Mouse (Mus musculus) embryonic facial prominence, embryonic 12.5 days (tissue): ENCODE measurements around the gene Lrmp. TPM values are rescaled to one million over a fixed set of nuclear protein-coding genes. Genes with fewer than 3 reads are reported as not detected.
"Not testable (repeated sequence)": the region's sequence is repeated elsewhere in the genome, so short reads cannot be mapped to it uniquely, and the experiment has no call there.

ENCODE experiments used
- ATAC-seq: fragments of 200-750 bp; cut with Nextera tagmentation; 2 replicates; pipeline ENCODE4 v1.8.0; 2017; ENCODE audit not compliant: insufficient number of reproducible peaks, insufficient read depth, low FRiP score, low TSS enrichment
- H3K27ac ChIP-seq: fragments of 300-500 bp; sonication (generic); 2 replicates; pipeline ENCODE4 v1.5.1; 2016; ENCODE audit warnings: mild to moderate bottlenecking
- H3K27me3 ChIP-seq: fragments of 300-500 bp; sonication (generic); 2 replicates; pipeline ENCODE4 v1.6.1; 2016; ENCODE audit warnings: mild to moderate bottlenecking, moderate library complexity
- H3K36me3 ChIP-seq: fragments of 300-500 bp; sonication (generic); 2 replicates; pipeline ENCODE4 v1.6.1; 2016; ENCODE audit warnings: mild to moderate bottlenecking
- H3K4me1 ChIP-seq: fragments of 300-500 bp; sonication (generic); 2 replicates; pipeline ENCODE4 v1.6.1; 2016
- H3K4me2 ChIP-seq: fragments of 300-500 bp; sonication (generic); replicated peaks from 2 replicates; pipeline ENCODE4 v1.6.1; 2016; ENCODE audit warnings: mild to moderate bottlenecking, moderate library complexity
- H3K4me3 ChIP-seq: fragments of 300-500 bp; sonication (generic); 2 replicates; pipeline ENCODE4 v1.5.1; 2016; ENCODE audit warnings: mild to moderate bottlenecking
- H3K9ac ChIP-seq: fragments of 300-500 bp; sonication (generic); 2 replicates; pipeline ENCODE4 v1.6.1; 2016; ENCODE audit warnings: mild to moderate bottlenecking, moderate library complexity
- H3K9me3 ChIP-seq: fragments of 300-500 bp; sonication (generic); 2 replicates; pipeline ENCODE4 v1.6.1; 2016; ENCODE audit warnings: mild to moderate bottlenecking, moderate library complexity
- WGBS: fragments of 180-500 bp; shearing (Covaris S2); methylation state at CpG from one replicate; pipeline ENCODE4 v1.1.7; 2016; 5-methylcytosine and 5-hydroxymethylcytosine counted together
- polyA plus RNA-seq: library from polyadenylated mRNA; unstranded; fragments of >200 nt; fragmentation: Nextera tagmentation; extraction: Ambion mirVana; gene quantifications from 2 replicates; pipeline ENCODE4 v1.2.1, GENCODE M21; 2016

The Lrmp gene
- polyA plus RNA-seq, 1 experiment from 2014 or later, result 3.0 TPM

DNA sequence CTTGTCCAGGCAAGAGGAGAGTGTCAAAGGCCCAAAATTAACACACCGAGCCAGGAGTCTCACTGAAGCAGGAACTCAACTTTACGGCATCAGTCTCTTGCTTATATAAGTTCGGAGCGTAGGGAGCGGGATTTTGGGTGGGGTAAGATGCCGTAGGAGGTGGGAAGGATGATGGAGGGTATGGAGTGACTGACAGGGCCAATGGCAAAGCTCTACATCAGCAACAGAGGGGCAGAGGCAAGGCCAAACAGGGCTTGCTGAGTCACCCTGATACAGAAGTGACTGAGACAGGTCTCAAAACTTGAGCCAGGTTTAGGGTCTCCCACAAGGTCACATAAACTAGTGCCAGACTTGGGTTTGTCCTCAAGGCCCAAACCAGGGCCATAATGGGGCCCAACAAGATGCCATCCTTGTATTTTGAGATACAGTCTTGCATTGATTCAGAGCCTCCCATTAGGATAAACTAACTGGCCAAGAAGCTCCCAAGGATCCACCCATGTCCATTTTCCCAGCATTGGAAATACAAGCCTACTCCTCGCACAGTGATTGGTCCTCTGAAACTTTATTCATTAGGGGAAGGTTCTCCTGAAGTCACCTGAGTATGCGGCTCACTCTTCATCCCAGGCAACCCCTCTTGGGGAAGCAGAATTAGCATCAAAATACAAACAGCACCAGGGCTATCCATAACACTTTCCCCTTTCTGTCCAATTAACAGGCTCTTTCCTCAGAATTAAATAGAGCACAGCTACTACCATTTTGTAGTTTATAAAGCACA is 30.9 kb upstream of the Lrmp start:
- Histone ChIP-seq H3K4me3 (no peak overlapping the region), H3K9me3 (no peaks in the 10 kb centered on the region), H3K27me3 (no peaks in the 10 kb centered on the region), H3K27ac (no peak overlapping the region), H3K36me3 (no peaks in the 10 kb centered on the region), H3K9ac (no peak overlapping the region), H3K4me2 (no peak overlapping the region), H3K4me1 (no peaks in the 10 kb centered on the region)
- WGBS, result 88% methylated on average over 8 of the region's 8 CpGs
- ATAC-seq, result no peak

DNA sequence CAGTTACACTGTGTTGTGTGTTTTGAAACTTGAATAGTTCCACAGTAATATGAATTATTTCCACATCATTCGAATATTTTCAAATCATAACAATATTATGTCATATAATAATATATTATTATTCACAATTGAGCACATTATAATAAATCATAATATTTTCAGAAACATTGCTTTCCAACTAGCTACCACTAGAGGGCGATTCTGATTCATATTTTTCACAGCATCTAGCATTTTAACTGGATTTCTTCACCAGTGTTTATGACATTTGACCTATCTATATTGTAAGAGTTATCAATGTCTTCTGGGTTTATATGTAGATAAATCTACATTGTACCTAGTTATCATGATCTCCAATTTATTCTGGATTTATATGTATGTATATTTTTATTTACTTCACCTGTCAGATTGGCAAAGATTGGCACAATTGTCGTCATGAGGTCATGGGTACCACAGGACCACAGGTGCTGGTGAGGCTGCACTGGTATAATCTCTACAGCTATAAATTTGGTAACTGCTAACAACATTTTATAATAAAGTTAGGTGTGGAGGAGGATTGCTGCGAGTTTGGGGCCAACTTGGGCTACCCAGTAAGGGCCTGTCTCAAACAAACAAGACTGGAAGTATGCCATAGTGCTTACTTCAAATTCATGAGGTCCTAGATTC is 26.9 kb upstream of the Lrmp start:
- no peak overlapping the region for H3K27ac ChIP-seq
- no peak overlapping the region for H3K4me3 ChIP-seq
- no peaks in the 10 kb centered on the region for H3K9me3 ChIP-seq
- no peaks in the 10 kb centered on the region for H3K4me1 ChIP-seq
- no peak overlapping the region for H3K9ac ChIP-seq
- no peak for ATAC-seq
- no peaks in the 10 kb centered on the region for H3K27me3 ChIP-seq
- 46% methylated on average over 4 of the region's 4 CpGs for WGBS
- H3K4me2 ChIP-seq, result no peak overlapping the region
- H3K36me3 ChIP-seq, result no peaks in the 10 kb centered on the region

DNA sequence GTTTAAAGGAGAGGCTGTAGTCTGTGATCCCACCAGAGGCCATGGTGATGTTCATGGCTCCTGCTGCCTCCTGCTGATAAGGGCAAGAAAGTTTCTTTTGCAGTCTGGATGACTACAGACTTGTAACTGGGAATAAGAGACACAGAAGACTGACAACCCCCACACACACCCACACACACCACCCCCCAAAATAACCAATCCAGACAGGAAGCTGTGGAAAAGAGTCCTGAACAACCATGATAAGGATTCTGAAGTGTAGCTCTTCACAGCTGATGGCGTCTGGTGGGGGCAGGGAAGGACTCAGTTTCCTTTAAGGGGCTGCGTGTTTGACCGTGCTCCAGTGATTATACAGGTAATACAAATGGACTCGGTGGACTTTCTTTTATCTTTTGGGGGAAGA is 26.1 kb upstream of the Lrmp start:
- WGBS, result 80% methylated on average over 4 of the region's 4 CpGs

DNA sequence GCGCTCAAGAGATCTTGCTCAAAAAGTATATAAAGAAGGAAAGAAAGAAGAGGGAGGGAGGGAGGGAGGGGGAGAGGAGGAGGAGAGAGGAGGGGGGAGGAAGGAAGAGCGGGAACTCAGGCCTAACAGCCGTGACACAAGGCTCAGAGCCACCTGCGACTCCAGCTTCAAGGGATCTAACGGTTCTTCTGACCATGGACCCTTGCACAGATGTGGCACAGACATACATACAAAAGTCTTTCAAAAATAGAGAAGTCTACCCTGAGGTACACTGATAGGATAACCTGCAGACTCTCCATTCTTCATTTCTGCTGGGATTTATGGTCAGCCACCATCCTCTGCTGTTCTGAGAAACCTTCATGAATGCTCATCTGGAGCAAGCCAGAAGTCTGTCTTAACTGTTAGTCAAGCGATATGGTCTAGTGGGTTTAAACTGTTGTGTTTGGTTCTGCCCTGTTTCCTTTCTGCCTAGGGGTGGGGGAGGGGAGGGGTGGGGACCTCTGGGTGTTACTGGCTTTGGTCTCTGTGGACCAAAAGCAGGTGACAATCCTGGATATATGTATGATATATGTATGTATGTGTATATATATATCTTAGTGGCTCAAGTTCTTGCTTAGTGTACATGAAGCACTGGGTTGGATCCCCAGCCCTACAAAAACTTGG is 25.1 kb upstream of the Lrmp start:
- Histone ChIP-seq H3K27ac (no peak overlapping the region), H3K4me3 (no peak overlapping the region), H3K36me3 (no peaks in the 10 kb centered on the region), H3K4me2 (no peak overlapping the region), H3K9me3 (no peaks in the 10 kb centered on the region), H3K27me3 (no peaks in the 10 kb centered on the region), H3K4me1 (no peaks in the 10 kb centered on the region), H3K9ac (no peak overlapping the region)
- no peak for ATAC-seq
- WGBS, result 64% methylated on average over 6 of the region's 6 CpGs

More for the DNA sequence above, 26.1 kb upstream of the Lrmp start:
- no peaks in the 10 kb centered on the region for H3K36me3 ChIP-seq
- no peak overlapping the region for H3K27ac ChIP-seq
- ATAC-seq, result no peak
- no peaks in the 10 kb centered on the region for H3K27me3 ChIP-seq
- no peaks in the 10 kb centered on the region for H3K9me3 ChIP-seq
- H3K9ac ChIP-seq, result no peak overlapping the region
- H3K4me3 ChIP-seq, result no peak overlapping the region
- no peaks in the 10 kb centered on the region for H3K4me1 ChIP-seq
- no peak overlapping the region for H3K4me2 ChIP-seq

DNA sequence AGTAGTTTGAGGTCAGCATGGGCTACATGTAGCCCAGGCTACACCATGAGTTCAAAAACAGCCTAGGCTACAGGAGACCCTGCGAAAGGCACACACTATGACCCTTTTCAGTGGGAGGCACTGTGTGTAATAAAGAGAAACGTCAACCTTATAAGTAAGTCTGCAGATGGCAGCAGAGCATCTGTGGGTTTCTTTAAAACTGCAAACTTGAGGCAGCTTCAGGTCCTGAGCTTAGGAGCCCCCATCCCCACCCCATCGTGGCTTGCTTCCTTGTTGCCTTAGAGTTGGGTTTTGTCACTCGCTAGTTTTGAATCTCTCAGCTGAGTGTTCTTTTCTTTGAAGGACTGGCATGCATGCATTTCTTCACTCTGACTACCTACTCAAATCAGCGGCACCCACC is 24.5 kb upstream of the Lrmp start:
- Histone ChIP-seq H3K27me3 (no peaks in the 10 kb centered on the region), H3K36me3 (no peaks in the 10 kb centered on the region), H3K9me3 (no peaks in the 10 kb centered on the region), H3K9ac (no peak overlapping the region), H3K4me2 (no peak overlapping the region), H3K4me1 (no peaks in the 10 kb centered on the region), H3K4me3 (no peak overlapping the region), H3K27ac (no peak overlapping the region)
- no peak for ATAC-seq
- 67% methylated on average over 5 of the region's 5 CpGs for WGBS

DNA sequence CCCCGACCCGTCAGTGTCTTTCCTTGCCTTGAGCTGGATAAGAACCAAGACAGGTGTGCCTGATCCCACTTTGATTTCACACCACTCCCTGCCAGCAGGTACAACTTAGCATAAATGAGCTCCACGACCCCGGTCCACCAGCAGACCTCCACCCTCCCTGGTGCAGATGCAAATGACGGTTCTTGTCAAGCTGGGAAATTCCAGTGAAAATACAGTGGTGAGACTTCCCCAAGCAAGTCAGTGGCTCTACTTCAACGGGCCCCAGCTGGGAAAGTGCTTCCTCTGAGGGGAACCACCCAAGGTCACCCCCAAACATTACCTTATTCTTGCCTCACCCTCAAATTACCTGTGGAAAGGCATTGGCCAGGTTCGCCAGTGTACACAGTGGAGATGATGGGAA is 23.5 kb upstream of the Lrmp start:
- H3K9me3 ChIP-seq, result no peaks in the 10 kb centered on the region
- no peak overlapping the region for H3K4me3 ChIP-seq
- no peak overlapping the region for H3K9ac ChIP-seq
- no peak overlapping the region for H3K4me2 ChIP-seq
- H3K4me1 ChIP-seq, result no peaks in the 10 kb centered on the region
- H3K27ac ChIP-seq, result no peak overlapping the region
- no peaks in the 10 kb centered on the region for H3K27me3 ChIP-seq
- H3K36me3 ChIP-seq, result no peaks in the 10 kb centered on the region
- 83% methylated on average over 7 of the region's 7 CpGs for WGBS
- ATAC-seq, result no peak

DNA sequence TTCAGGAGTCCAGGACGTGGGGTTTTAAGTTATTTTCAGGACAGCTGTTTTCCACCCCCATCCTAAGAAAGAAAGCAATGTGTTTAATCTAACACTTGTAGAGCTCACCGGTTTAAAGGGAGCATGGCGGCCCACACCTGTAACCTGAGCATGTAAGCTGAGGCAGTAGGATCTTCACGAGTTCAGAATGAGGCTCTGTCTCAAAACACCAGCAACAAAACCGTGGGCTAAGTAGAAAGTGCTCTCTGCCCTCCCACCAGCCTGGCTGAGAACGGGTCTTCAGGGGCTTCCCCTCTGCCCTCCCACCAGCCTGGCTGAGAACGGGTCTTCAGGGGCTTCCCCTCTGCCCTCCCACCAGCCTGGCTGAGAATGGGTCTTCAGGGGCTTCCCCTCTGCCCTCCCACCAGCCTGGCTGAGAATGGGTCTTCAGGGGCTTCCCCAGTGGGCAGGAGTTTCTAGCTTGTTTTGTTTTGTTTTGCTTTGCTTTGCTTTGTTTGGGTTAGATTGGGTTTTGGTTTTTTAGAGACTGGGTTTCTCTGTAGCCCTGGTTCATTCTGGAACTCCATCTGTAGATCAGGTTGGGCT is 22.3 kb upstream of the Lrmp start:
- not testable (repeated sequence) for H3K9me3 ChIP-seq, H3K27me3 ChIP-seq, H3K9ac ChIP-seq, H3K4me2 ChIP-seq, H3K4me3 ChIP-seq, H3K36me3 ChIP-seq, H3K27ac ChIP-seq, ATAC-seq, H3K4me1 ChIP-seq
- 53% methylated on average over 7 of the region's 7 CpGs for WGBS

DNA sequence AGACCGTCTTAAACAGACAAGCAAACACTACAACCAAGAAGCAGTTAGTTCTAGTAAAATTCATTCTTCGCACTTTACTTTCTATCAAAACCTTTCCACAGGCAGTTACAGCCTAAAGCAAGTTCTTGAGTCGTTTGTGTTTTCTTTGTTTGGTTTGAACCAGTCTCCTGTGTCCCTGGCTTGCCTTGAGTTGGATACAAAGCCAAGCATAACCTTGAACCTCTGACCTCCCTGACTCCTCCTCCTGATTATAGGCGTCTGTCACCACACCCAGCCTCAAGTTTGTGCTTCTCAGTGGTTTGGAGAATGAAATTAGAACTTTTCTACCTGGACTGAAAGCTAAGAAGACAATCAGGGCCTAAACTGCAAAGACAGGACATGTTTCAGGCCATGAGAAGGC is 21.0 kb upstream of the Lrmp start:
- Histone ChIP-seq H3K9me3 (no peaks in the 10 kb centered on the region), H3K4me2 (no peak overlapping the region), H3K27me3 (no peaks in the 10 kb centered on the region), H3K27ac (no peak overlapping the region), H3K4me1 (no peaks in the 10 kb centered on the region), H3K36me3 (no peaks in the 10 kb centered on the region), H3K4me3 (no peak overlapping the region), H3K9ac (no peak overlapping the region)
- ATAC-seq, result no peak
- WGBS, result 76% methylated on average over 4 of the region's 4 CpGs

DNA sequence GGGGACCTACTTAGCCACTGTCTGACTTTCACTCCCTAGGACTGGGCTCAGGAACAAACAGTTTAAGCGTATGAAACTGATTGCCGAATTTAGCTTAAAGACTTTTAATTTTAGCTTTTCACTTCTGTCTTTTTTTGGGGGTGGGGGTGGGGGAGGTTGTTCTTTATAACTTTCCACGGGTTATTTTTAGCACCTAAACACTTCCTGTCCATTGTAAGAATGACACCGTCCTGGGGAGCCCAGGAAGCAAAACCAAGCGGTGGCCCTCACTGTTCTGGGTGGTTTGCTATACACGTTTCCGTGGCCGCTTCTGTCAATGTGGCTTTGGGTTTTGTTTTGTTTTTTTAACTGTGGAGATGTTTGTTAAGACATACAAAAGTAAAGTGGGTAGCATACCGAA is 14.5 kb upstream of the Lrmp start:
- WGBS, result 61% methylated on average over 9 of the region's 9 CpGs
- Histone ChIP-seq H3K4me1 (no peaks in the 10 kb centered on the region), H3K4me3 (no peak overlapping the region), H3K27me3 (no peaks in the 10 kb centered on the region), H3K36me3 (no peaks in the 10 kb centered on the region), H3K4me2 (no peak overlapping the region), H3K9ac (no peak overlapping the region), H3K27ac (no peak overlapping the region), H3K9me3 (no peaks in the 10 kb centered on the region)
- no peak for ATAC-seq

DNA sequence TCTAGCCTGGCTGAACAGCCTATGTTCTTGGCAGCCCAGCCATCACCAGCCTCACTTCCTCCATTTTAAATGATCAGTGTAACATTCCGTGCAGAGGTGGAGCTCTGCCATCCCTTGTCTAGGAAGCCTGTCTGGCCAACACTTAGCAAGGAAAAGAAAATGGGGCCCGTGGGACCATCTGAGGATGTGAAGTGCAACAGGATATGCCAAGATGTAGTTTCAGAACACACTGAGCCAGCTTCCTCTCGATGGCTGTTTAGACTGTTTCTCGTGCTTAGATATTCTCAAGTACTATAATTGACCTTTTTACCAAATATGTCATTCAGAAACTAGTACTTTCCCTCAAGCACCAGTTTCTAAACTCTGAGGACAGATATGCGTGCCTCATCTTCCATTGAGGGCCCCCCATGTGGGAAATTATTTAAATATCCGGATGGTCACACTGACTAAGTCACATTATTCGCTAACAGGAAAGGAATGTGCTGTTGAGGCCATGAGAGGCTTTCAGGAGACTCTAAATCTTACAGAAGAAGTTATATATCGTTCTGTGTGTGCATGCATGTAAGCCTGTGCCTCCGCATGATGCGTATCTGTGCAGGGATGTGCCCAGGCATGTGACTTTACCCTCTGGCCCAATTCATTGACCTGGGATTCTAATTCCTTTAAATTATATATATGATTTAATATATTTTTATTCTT is 11.1 kb upstream of the Lrmp start:
- Histone ChIP-seq H3K4me1 (no peaks in the 10 kb centered on the region), H3K36me3 (no peaks in the 10 kb centered on the region), H3K4me2 (no peak overlapping the region), H3K27me3 (no peaks in the 10 kb centered on the region), H3K27ac (no peak overlapping the region), H3K9ac (no peak overlapping the region), H3K9me3 (no peaks in the 10 kb centered on the region), H3K4me3 (no peak overlapping the region)
- ATAC-seq, result no peak
- 65% methylated on average over 10 of the region's 10 CpGs for WGBS

DNA sequence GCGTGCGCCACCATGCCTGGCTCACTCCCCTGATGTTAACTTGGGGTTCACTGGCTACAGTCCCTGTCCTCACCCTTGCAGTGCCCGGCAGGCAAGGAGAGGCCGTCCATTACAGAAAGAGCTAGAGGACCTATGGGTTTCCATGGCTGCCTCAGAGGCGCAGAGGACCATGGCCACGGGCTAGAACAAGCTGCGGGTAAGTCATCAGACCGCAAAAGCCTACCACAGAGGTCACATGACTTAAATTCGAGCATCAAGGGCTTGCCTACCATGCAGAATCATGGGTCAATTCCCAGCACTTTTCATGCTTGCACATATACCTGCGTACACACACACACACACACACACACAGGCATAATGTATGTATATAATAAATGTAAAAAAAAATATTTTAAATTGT is 10.0 kb upstream of the Lrmp start:
- no peaks in the 10 kb centered on the region for H3K9me3 ChIP-seq
- H3K4me3 ChIP-seq, result no peak overlapping the region
- no peak for ATAC-seq
- H3K4me1 ChIP-seq, result no peaks in the 10 kb centered on the region
- H3K36me3 ChIP-seq, result no peaks in the 10 kb centered on the region
- no peak overlapping the region for H3K4me2 ChIP-seq
- no peak overlapping the region for H3K27ac ChIP-seq
- WGBS, result 93% methylated on average over 10 of the region's 10 CpGs
- no peak overlapping the region for H3K9ac ChIP-seq
- H3K27me3 ChIP-seq, result no peaks in the 10 kb centered on the region
